ENCODE assay signal across 9 mouse cellular contexts in genomic region chr8:64871469-64872165, GRCm38 (mm10). TPM values are rescaled to one million over a fixed set of nuclear protein-coding genes. Genes with fewer than 3 reads are reported as not detected.
DNase-seq lines count a peak whose midpoint lies in the region; TF ChIP-seq lines count a peak whose summit lies in the region.
"Had no signal": no experiment of that assay in that cellular context is flagged by ENCODE, and none has a peak within 500 bp of the region (broad histone marks: within the 10 kb centered on the region; RNA-seq: fewer than 3 reads in every experiment).

No protein-coding gene starts in this region.

- WGBS in heart, adult 2 months: 23% methylated on average over 12 of the region's 12 CpGs

- intact Hi-C loops in heart, adult 2 months (cut with DNase I): loop anchor here (2.0 to 5.0 kb wide), 2 partner anchors 21 to 134 kb away; partner anchors contain the start of gene Klhl2
- intact Hi-C loops in heart, postnatal 36 days (cut with DNase I): no loop called here
- intact Hi-C loops in heart, postnatal 25 days (cut with DNase I): no loop called here

- peaks cover 9% of the 10 kb centered on the region for H3K4me1 ChIP-seq in heart, adult 2 months (ENCODE audit: control insufficient read depth, insufficient read depth, low read length)
- H3K4me1 ChIP-seq: limb, embryonic 12.5 days had no signal

- H3K9ac ChIP-seq in heart, adult 2 months (ENCODE audit: low read depth, low read length): no peak overlapping the region
- H3K9ac ChIP-seq: limb, embryonic 12.5 days had no signal

- peak overlapping the region; percentile 56 for H3K27ac ChIP-seq in heart, adult 2 months
- H3K27ac ChIP-seq: limb, embryonic 12.5 days had no signal

- peak; percentile 29 to 46 for DNase-seq in heart, adult 2 months
- DNase-seq in heart, postnatal 36 days: no peak
- DNase-seq in cerebellum, adult 9-10 months: peak; percentile 42
- peak; percentile 22 for DNase-seq in heart, postnatal 25 days (ENCODE audit: low spot score)
- DNase-seq in lung, postnatal 36 days: peak; percentile 69
- no peak for DNase-seq in ovary, postnatal 14 days (ENCODE audit: low spot score)
- DNase-seq in kidney, adult 11 months: no peak
- no peak for DNase-seq in ovary, adult 18-20 months (ENCODE audit: low spot score)

- no peaks in the 10 kb centered on the region for H3K79me2 ChIP-seq in heart, adult 2 months (replicated peaks; ENCODE audit: control insufficient read depth, insufficient read depth, low read length)

- H3K4me3 ChIP-seq in heart, adult 2 months: peak overlapping the region; percentile 6; the same call in 1 of the 2 replicates
- H3K4me3 ChIP-seq: limb, embryonic 12.5 days had no signal

- no peaks in the 10 kb centered on the region for H3K27me3 ChIP-seq in heart, adult 2 months (ENCODE audit: control insufficient read depth, insufficient read depth, low read length)
- H3K27me3 ChIP-seq: limb, embryonic 12.5 days had no signal

- H3K36me3 ChIP-seq in heart, adult 2 months (ENCODE audit: control insufficient read depth, insufficient read depth, low read length): no peaks in the 10 kb centered on the region
- H3K36me3 ChIP-seq: limb, embryonic 12.5 days had no signal

- TF ChIP-seq POLR2A in heart, adult 2 months (IDR thresholded peaks at IDR 0.05; ENCODE audit: insufficient read depth, low read depth, low read length): peak; percentile 30; the same call in 1 of the 2 replicates

- no peak for TF ChIP-seq CTCF in heart, adult 2 months (IDR thresholded peaks at IDR 0.05)

- TF ChIP-seq EP300 in heart, adult 2 months (IDR thresholded peaks at IDR 0.05; ENCODE audit: insufficient read depth, low read depth, low read length): peak; percentile 81

RNA-seq across cellular contexts. Expression of gene Klhl2, which starts 21.8 kb away (rescaled TPM):
- total RNA-seq in heart, adult 2 months (2021): 10 to 100 TPM; 14.5 to 19.4 TPM
- polyA plus RNA-seq in heart, adult 2 months (2012; rRNA removed): 6.0 and 8.1 TPM in 2 replicates
- 10 to 100 TPM; 13.3 to 17.2 TPM for total RNA-seq in heart, postnatal 36 days (2021)
- 10 to 100 TPM; 11.4 to 13.1 TPM for total RNA-seq in heart, postnatal 25 days (2021)

Comparison
In these comparisons a context has a peak if more than half of its experiments do, and no peak if none do; other contexts are left out.
1. DNase-seq: peak in heart, adult 2 months (2 of 2), cerebellum, adult 9-10 months (single experiment), heart, postnatal 25 days (single experiment) and lung, postnatal 36 days (single experiment); none in heart, postnatal 36 days (0 of 2), ovary, postnatal 14 days (single experiment), kidney, adult 11 months (single experiment) and ovary, adult 18-20 months (single experiment).